Mouse (Mus musculus) heart, adult 11 months (tissue): ENCODE data around the gene Atp11a.

Experiments
- DNase-seq: peaks from one replicate; pipeline ENCODE4 v3.0.0; 2022

Gene Atp11a

DNA sequence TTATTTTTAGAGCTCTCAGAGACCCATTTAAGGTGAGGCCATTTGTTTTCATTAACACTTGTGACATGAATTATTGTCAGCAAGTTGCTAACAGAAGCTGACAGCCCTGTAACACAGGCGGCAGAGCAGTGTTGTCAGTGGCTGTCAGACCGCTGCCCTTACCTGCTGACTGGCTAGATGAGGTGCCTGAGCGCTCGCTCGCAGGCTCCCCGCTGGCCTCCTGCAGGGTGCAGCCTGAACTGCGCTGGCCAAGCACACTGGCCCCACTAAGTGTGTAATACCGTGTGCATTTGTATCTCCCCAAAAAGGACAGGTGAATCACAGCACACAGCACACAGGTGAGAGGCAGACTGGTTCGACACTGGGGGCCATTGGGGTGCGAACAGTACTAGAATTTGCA, 67.7 kb downstream of the Atp11a start:
- DNase-seq, result no peak

DNA sequence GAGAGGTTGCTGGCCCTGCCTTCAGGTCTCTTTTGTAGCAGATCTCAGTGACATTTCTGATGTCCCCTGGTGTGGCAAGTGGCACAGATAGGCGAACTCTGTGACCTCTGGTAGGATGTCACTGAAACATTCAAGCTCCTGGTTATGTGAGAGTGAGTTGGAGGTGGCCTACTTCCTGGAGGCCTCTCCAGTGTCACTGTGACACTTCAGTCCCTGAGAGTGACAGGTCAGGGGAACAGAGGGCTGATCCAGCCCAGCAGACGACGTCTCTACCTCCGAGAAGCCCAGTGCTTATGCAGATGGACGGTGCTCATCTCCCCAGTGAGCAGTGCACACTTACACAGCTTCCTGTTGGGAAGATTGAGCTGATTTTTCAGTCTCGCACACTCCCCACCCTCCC, 68.4 kb downstream of the Atp11a start:
- DNase-seq, result no peak

DNA sequence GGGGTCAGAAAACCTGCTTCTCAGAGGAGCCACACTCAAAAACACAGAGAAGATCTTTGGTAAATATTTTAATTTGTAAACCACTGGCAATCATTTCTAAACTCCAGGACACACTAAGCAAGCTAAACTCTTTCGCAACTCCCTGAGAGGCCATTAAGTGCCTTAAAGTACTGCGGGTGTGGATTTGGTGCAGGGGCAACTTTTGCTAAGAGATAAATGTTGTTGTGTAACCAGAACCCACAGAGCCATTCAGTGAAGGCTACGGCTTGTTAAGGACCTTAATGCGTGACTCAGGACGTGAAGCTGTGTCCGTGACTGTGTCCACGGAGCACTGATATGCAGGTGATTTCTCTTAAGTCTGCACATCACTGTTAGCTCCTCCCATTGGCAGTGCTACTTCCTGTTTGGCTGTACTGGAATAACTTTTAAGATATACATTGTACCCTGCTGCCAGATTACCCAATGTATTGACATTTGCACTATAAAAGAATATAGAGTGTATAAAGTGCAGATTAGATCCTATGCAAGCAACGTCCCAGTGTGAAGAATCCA, 68.9 kb downstream of the Atp11a start:
- no peak for DNase-seq

DNA sequence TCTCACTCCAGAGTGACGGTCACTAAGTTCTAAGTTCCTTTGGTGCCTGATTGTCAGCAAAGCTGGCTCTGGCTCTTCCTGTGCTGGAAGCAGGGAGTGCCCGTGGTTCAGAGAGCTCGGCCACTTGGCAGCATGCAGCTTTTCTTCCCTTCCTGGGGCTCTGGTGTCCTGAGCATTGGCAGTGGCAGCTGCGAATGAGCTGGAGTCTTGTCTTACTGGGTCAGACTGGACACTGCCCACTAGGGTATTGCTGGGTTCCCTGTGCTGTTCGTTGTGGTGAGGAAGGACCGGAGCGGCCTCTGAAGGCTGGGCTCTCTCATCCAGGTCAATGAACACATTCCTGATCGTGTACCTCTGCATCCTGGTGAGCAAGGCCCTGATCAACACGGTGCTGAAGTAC, 70.3 kb downstream of the Atp11a start:
- peak; percentile 87 for DNase-seq

DNA sequence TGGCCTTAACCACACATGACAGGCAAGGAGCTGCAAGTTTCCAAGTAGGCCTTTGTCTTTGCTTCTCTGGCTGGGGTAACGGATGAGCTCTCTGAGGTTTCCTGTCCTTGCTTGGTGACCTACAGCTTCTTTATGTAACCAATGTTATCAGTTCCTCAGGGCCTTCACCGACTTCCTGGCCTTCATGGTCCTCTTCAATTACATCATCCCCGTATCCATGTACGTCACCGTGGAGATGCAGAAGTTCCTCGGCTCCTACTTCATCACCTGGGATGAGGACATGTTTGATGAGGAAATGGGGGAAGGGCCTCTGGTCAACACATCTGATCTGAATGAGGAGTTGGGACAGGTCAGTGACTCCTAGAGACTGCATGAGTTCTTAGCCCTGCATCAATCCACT, 71.5 kb downstream of the Atp11a start:
- no peak for DNase-seq

DNA sequence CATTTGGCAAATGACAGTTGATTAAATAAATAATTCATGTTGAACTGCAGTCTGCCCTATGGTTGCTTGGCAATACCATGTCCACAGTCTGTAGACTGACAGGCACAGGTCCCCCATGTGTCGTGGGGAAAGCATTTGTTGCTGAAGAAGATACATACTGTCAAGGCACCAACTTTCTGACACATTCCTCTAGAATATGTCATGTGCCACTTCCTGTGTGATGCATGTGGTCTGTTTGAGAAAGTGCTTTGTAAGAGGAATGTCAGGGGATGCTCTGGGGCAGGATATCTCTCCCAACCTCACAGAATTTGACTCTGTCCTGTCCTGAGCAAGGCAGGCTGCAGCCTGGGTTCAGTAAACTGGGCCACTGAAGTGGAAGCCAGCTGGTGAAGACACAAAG, 72.6 kb downstream of the Atp11a start:
- no peak for DNase-seq

DNA sequence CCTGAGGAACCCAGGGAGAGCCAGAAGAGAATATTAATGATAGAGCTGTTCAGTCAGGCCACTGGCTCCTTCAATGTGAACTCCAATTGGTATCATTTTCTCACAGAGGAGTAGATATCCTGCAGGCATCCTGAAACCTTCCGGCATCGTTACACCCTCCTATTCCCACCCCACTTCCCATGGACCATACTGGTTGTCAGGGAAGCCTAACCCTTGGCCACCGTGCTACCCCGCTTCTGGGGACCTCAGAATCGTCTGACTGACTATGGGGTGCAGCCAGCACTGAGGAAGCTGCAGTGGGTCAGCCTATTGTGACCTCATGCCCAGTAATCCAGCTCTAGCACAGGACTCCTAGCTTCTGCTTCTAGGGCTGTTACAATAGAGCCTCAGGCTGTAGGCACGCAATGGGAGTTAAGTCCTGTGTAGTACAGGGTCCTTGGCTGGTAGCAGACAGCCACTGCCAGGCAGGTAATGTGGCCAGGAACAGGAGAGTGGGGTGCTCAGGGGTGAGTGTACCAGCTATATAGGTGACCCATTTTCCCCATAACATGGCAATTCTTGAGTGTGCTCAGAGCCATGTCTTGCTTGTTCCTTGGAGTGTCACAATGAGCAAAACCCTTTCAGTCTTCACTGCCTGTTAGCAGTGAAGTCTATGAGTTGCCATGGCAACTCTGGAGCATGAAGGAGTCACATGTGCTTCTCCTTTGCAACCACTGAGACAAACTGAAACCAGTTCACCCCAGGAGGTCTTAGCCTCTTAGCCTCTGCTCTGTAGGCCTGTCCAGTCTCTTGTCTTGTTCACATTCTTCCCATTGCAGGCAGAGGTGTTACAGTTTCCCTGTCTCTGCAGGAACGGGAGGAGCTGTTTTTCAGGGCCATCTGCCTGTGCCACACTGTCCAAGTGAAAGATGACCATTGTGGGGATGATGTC, 75.1 kb downstream of the Atp11a start:
- peak; percentile 75 for DNase-seq

DNA sequence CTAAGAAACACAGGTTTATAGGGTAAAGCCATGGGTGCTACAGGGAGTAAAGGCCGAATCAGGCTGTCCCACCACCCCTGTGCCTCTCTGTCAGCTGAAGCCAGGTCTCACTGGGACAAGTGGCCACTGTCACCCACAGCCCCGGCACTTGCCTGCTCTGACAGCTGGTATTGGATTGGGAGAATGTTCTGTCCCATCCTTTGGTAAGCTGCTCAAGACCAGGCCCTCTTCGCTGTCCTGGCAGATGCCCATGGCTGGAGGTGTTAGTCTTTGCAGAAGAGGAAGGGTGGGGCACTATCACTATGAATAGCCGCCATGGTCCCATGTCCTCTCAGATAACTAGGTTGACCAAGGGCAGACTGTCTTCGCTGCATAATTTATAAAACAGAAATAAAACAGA, 76.8 kb downstream of the Atp11a start:
- peak; percentile 98 for DNase-seq

DNA sequence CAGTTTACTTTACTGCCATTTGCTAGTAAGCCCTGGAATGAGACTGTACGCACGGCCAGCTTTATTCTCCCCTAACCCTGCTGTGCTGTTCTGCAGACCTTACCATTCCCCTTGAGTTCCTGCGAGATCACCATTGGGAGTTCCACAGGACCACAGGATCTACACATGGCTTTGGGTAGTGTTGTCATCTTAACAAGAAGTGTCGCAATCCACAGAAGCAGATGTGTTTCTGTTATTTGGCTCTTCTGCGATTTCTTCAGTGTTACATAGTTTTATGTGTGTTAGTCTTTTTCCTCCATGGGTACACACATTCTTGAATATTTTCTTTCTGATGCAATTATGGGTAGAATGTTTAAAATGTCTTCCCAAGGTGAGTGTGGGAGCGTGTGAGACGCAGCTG, 84.0 kb downstream of the Atp11a start:
- DNase-seq, result no peak

DNA sequence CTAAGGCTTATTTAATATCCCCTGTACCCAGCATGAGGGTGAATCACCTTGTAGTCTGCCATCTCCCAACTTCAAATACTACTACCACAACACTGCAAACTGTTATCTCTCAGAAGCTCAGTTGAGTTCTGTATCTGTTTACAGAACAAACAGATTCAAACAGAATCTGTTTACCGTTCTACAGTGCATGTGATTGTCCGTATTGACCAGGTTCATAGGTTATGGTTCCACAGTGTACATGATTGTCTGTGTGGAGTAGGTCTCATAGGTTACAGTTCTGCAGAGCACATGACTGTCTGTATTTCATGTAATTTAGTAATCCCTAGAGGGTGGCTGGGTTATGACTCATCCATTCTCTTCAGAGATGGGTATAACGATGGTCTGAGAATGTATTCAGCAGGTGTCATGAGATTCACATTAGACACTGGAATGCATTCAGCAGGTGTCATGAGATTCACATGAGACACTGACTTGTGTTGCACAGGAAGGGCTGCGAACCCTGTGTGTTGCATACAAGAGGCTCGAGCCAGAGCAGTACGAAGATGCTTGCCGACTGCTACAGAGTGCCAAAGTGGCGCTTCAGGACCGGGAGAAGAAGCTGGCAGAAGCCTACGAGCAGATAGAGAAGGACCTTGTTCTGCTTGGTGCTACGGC, 85.7 kb downstream of the Atp11a start:
- no peak for DNase-seq

DNA sequence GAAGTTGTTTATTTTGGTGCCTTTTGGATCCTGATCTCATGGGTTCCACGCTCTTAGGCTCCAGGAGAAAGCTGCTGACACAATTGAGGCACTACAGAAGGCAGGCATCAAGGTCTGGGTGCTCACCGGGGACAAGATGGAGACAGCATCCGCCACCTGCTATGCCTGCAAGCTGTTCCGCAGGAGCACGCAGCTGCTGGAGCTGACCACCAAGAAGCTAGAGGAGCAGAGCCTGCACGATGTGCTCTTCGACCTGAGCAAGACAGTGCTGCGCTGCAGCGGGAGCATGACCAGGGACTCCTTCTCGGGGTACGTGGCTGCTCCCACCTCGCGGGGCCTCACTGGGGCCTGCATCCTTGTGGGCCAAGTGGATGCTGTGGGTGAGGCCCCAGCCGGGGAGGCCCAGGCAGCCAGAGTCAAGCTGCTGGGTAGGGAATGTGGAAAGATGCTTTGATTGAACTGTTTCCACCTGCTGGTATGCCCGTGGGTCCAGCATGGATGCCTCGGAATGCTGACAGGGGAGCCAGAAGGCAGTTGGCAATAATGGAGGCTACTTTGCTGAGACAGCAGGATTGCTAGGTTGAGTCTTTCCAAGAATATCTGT, 87.6 kb downstream of the Atp11a start:
- no peak for DNase-seq

DNA sequence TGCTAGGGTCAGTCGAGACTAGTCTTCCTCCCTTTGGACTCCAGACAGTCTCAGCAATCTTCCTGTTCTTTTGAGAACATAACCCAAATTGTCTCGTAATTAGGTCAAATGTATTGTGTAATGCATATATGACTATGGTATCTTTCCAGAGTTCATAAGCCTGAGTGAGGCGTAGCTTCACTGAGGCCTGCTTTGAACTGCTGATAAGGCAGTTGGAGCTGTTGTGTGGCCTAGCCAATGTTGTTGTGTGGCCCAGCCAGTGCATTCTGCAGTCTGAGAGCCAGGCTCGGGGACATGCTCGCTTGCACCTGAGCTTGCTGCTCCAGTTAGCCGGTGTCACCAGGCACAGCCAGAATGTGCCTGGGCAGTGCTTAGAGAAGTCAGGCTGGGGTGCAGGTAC, 89.6 kb downstream of the Atp11a start:
- no peak for DNase-seq

DNA sequence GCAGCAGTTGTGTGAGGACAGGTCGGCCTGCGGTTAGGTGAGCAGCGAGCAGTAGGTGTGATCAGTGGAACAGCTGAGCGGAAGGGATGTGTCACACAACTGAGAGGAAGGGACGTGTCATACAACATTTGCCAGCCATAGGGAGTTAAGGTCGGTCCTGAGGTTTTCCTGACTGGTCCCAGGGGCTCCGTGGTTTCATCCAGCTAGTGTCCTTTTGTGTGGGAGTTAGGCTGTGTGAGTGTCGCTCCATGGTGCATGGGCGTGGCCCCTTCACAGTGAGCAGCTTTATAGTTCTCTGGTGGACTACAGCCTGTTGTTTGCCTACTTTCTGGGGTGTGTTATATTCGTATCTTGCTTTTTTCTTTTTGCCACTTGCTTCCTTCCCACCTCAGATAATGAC, 94.4 kb downstream of the Atp11a start:
- DNase-seq, result no peak

DNA sequence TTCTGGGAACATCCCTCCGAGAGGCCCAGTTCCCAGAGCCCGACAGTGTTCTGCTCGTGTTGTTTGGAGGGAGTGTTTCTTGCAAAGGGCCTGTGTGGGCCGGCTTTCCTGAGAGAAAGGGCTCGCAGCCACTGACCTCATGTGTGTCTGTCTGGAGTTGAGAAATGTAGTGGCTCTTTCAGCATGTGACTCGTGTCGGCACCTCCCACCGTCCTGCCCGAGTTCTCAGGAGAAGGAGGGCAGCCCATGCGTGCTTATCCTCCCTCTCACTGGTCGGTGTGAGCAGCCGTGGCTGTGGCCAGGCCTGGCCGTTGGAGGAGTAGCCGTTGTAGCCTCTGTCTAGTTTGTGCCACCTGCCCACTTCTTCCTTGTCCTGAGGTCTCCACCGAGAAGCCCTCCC, 99.2 kb downstream of the Atp11a start:
- peak; percentile 96 for DNase-seq

DNA sequence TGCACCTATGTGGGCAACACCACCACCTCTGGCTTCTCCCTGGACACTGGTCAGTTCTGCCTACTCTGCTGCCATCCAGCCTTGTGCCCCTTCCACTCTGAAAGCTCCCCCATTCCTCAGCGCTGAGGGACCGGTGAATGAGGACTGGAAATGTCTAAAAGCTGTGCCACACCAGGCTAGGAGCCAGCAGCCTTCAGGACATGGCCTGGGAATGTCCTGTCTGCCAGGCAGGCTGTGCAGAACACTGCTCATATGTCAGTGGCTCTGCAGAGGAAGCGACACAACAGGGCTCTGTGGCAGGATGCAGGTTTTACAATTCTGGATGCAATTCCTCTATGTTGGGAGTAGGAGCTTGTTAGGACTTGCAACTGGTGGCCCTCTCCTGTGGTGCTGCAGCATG, 106.2 kb downstream of the Atp11a start:
- no peak for DNase-seq

DNA sequence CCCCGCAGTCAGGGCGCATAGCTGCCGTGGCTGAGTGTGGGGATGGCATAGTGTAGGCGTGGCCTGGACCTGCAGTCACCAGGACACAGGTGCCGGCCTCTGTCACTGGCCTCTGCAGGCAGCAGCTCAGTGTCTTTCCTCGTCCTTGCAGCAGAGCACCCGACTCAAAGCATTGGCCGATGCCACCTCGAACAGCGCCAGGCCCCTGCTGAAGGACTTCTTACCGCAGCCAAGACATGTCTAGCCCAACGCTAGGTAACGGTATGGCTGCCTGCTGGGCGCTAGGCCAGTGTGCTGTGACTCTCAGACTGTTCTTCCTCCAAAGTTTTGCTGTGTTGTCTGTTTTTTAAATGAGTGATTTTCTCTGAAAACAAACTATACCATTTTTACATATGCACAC, 106.8 kb downstream of the Atp11a start:
- no peak for DNase-seq

DNA sequence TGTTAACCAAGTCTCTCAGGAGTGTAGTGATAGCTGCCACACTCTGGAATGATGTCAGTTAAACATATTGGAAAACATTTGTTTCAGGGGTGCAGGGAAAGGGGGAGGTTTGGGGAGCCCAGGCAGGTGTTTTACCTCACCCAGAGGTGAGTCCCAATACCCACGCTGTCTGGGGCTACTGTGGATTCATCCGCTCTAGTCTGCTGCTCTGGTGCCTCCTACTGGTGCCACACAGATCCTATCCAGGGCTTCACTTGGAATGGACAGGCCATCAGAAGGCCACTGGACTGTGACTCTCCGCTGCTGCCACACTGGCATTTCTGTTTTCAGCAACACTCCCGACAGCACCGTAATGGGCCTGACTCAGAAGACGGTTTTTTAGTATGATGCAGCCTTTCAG, 109.0 kb downstream of the Atp11a start:
- DNase-seq, result no peak

DNA sequence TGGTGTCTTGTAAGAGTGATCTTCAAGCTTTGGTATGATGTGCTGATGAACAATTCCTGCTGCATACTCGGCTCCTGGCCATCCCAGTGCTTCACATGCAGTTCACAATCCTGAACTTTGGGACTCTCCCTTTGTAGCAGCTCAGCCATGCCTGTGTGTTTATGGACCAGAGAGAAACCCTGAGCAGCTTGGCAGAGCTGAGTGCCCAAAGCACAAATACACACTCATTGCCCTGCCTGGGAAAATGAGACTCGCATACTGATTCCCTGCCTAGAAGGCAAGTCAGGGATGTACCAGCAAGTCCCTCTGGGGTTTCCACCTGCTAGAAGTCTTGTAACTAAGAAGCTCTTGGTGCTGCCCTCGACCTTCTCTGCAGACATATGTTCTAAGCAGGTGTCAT, 112.8 kb downstream of the Atp11a start:
- DNase-seq, result no peak

DNA sequence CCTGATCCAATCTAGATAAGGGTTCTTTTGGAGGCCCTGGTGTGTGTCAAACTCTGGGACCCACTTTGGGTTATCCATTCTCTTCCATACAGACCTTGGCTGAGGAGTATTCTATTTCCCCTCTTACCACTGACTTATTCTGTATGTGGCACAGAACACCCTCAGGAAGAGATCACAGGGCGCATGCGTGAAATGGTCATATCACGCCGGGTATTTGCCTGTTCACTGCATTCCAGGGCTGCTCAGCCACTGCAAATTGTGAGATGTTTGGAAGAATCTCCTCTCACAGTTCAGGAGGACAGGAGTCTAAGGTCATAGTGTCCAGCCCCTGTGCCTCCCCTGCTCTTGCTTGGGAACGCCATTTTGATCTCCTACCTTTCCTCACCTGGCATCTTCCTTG, 113.8 kb downstream of the Atp11a start:
- no peak for DNase-seq

DNA sequence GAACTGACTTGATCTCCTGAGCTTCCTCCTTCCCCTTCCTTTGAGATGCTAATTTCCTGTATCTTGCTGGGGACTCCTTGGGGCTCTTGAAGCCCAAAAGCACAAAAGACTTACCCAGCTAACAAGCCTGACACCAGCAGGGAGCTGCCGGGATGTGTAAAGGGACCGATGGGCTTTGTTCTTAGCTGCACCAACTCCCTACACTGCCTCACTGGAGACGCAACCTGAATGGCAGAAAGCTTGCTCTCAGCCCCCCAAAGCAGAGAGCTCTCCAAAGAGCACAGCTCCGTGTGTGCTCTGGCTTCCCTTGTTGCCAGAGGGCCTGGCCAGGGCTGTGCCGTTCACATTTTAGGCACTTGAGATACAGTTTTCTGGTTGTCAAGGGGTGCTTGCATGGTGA, 114.6 kb downstream of the Atp11a start:
- no peak for DNase-seq

DNA sequence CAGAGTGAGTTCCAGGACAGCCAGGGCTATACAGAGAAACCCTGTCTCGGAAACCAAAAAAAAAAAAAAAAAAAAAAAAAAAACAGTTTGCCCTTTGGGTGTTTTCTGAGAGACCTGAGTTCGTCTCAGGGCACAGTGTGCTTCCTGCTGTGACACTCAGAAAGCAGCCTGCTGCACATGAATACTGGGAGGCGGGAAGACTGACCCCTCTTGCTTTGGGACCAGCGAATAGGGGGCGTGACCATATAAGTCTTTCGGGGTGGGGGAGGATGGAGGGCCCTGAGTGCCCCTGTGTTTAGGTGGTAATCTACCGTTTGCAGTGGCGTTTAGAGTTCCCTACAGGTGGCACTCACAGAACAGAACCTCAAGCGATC, 116.2 kb downstream of the Atp11a start:
- no peak for DNase-seq

DNA sequence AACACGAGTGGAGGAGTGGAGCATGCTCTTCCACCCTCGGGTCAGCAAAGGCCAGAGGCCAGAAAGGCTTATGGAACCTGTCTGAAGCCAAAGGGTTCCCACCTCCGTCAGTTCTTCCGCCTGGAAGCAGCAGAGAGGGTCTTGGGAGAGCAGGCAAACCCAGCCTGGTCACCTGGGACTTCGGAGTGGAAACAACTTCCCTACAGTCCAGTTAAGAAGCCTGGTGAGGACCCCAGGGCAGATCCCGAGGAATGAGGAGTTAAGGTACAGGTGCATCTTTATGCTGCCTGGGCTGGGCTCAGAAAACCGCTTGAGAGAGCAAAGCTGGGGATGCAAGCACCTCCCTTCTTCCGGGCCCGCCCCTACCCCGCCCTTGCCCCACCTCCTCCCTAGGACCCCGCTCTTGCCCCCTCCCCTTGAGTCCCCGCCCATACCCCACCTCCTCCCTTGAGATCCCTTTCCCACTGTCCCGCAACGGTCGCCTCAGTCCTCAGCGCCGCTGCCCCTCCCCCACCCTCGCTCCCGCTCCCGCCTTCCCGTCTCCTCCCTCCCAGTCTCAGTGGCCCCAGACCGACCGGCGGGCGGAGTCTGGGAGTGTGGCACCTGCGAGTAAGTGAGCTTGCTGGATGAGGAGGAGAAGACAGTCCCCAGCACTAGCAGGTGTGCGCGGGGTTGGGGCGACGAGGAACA, 116.7 kb downstream of the Atp11a start, which contains the start of gene Mcf2l:
Gene Mcf2l, plus strand, starts transcription at position 450 of the 690 bp plus-strand sequence.
- DNase-seq, result peak; percentile 95

DNA sequence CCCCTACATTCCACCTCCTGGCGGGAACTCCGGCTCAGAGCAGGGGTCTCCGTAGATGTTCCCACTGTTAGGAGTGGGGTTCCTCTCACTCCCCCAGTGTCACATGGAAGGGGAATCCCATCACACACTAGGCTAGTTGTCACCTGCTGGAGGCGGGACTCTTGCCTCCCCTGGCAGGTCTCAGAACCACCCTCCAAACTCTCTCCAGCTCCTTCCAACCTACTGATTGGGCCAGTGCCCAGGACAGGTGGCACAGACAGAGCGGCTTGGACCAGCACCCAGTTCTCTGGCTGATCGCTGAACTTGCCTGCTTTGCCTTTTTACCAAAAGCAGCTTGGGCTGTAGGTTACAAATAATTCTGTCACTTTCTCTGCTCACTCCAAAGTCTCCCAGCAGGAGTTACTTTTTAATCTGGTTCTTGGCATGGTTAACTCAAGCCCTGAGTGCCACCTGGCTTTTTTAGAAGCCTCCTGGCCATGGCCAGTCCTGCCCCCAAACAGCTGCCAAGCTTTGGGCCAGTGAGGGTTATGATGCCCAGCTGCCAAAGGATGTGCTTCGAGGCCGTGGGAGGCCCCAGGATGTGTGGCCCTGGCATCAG, 117.5 kb downstream of the Atp11a start:
- DNase-seq, result peak; percentile 93
